Mouse (Mus musculus) adipocyte (in vitro differentiated cells): ENCODE measurements at regions not wholly inside any gene's neighbourhood (a gene's known extent, or its start where the extent isn't known, plus 50 kb on each side); places are given as distances from the start of the nearest gene placed in this dataset.

Experiments used
- DNase-seq: peaks from one replicate; pipeline ENCODE4 v3.0.0-alpha.2; 2016; ENCODE audit warnings: low spot score

- no peak for DNase-seq
These were observed 391.1 kb upstream of the Pbx1 start for GRCm38 (mm10) chr1:168823184-168823583.

DNA sequence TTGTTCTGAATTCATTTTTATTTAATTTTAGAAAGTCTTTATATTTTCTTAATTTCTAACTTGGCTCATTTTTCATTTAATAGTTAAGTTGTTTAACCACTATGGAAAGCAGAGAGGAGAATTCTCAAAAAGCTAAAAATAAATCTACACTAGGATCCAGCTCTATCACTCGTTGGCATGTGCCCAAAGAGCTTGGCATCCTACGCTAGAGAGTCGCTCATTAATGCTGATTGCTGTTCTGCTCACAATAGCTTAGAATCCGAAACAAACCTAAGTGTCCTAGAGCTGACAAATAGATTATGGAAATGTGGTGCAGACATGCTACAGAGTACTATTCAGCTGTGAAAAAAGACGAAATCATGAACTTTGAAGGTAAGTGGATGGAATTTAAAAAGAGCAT is 386.3 kb upstream of the Pbx1 start:
- DNase-seq, result no peak

- no peak for DNase-seq
These were observed 375.0 kb upstream of the Pbx1 start for GRCm38 (mm10) chr1:168807084-168807483.

DNA sequence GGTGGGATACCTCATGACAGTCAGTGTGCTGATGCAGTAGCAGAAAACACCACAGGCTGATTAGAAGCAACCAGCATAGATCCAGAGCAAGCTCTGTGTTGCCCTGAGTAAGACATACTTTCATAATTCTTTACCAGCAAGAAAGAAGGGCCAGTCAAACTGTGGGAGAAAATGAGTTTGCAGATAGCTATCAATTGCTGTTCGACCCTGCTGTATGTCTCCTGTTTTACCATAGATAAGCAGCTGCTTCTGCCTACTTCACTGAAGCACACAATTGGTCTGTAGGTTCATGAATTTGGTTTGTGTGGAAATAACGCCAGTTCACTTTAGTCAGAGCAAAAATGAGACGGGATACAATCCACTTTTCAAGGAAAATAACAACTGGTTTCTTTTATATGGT is 373.4 kb upstream of the Pbx1 start:
- no peak for DNase-seq

GRCm38 (mm10) chr1:168801046-168801445 is 369.0 kb upstream of the Pbx1 start:
- no peak for DNase-seq

- peak; percentile 10 for DNase-seq
These were observed 354.7 kb upstream of the Pbx1 start for GRCm38 (mm10) chr1:168786731-168787130.

GRCm38 (mm10) chr1:168783851-168784250 is 351.8 kb upstream of the Pbx1 start:
- DNase-seq, result no peak

- DNase-seq, result no peak
These were observed 332.4 kb upstream of the Pbx1 start for GRCm38 (mm10) chr1:168764368-168764895.

DNA sequence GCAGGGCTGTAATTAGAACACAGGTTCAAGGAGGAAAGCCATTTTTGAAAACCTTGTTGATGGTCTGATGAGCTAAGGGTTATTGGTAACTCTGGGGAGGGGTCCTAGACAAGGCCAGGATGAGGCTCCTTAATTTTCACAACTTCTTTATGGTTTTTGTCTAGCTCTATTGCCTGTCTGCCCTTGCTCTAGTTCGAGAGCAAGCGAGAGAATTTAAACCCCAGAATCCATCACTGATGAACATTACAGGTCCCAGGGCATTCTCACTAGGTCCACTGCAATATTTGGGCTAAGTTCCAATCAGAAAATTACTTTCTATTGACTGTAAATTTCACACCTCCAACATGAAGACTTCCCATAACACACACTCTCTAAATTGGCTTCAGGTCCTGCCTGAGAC is 329.0 kb upstream of the Pbx1 start:
- DNase-seq, result no peak

DNA sequence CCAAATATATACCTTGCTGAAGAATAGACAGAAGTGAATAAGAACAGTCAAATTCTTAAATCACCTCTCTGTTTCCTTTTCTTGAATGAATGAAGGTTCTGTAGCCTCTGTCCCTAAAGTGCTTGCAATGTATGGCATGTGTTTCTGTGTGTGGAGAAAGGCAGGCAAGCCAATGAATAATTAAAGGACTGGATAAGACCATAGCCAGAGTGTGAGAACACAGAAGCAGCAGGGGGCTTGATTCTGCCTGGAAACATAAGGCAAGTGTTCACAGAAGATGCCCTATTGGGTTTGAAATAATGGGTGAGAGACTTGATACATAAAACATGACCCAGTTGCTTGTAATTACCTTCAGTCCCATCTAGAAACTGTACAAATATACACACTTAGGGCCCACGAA is 328.2 kb upstream of the Pbx1 start:
- DNase-seq, result no peak

DNA sequence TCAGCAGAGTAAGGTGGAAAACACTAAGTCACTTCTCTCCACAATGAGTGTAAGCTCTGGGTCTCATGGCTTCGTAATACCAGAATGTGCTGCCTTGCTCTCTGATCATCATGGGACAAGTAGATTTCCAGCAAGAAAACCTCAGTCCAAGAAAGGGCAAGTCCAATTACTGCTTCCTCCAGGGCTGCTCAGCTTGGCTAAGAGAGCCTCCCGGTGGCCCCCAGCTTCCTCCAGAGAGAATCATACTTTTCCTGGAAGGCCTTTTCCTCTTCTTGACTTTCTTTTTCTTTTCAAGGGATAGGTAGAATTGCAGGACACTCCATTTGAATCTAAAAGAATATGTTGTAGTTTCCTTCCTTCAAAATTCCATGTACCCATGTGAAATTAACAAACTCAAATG is 326.8 kb upstream of the Pbx1 start:
- peak; percentile 15 for DNase-seq

- peak; percentile 46 for DNase-seq
These were observed 322.1 kb upstream of the Pbx1 start for GRCm38 (mm10) chr1:168754196-168754595.

DNA sequence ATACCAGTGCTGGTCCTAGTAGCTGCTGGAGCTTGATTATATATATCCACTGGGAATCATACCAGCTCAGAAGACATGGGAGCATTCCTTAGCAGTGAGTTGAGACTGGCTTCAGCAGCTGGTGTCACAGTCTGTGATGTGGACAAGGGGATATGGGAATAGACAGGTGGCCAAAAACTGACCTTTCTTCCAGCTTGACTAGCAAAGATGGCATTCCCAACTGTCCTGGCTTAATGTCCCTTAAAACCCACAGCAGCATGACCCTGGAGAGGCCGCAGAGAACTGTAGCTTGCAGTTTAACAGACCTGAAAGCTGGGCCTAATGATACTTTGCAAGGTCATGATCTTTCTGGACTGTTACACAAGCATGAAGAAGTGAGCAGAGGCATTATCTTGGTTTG is 311.4 kb upstream of the Pbx1 start:
- DNase-seq, result no peak

GRCm38 (mm10) chr1:168738005-168738404 is 305.9 kb upstream of the Pbx1 start:
- no peak for DNase-seq

- no peak for DNase-seq
These were observed 305.3 kb upstream of the Pbx1 start for GRCm38 (mm10) chr1:168737277-168737863.

DNA sequence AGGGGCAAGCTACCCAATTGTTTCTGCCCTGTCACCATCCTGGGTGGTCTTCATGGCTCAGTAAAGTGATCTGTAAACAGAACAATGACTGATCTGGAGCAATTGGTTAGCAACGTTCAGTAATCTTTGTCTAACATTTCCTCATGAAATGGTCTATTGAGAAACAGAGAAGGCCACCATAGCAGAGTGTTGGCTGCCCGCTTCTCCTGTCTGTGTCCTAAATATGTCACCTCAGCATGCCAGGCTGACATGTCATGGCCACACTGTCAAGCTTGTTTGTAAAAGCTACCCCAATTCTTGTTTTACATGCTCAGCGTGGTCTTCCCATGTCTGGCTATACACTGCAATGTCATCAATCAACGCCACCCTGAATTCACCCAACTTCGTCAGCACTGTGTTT is 301.0 kb upstream of the Pbx1 start:
- no peak for DNase-seq

DNA sequence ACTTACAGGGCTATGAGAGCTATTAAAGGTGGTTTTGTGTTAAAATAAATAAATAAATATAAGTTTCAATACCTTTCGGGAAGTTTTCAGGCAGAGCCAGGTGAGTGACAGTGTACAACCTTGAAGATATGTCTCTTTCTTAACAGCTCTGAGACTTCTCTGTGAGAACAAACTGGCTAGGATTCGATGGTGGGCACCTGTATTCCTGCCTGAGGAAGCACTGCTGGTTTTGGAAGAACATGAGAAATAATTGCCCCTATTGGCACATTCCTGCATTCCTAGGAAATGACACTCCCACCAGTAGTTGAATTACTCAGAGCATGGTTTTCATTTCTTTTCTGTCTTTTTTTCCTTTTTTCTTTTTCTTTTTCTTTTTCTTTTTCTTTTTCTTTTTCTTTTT is 277.8 kb upstream of the Pbx1 start:
- DNase-seq, result no peak

GRCm38 (mm10) chr1:168709017-168709681 is 277.1 kb upstream of the Pbx1 start:
- no peak for DNase-seq

GRCm38 (mm10) chr1:168708161-168708865 is 276.2 kb upstream of the Pbx1 start:
- DNase-seq, result no peak

- DNase-seq, result no peak
These were observed 265.3 kb upstream of the Pbx1 start for GRCm38 (mm10) chr1:168697386-168697785.

DNA sequence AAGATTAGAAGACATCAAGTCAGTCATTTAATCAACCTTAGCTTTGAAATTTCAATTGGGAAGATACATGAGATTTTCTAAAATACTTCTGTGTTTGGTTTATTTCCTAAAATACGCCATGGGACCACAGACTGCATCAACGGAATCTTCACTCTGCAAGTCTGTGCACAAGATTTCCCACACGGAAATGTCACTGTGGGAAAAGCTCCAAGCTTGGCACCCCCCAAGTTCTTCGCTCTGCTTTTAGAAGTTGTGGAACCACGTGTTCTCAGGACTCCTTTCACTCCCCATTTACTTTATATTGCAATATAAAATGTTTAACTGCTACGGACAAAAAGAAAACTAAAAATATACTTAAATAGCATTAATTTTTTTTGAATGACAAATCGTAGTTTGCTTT is 254.8 kb upstream of the Pbx1 start:
- DNase-seq, result no peak

- DNase-seq, result no peak
These were observed 253.1 kb upstream of the Pbx1 start for GRCm38 (mm10) chr1:168685147-168685546.
